Mouse (Mus musculus) embryo, embryonic 10.5 days (tissue): ENCODE data around the gene Plekha4.
"Not testable (repeated sequence)": the region's sequence is repeated elsewhere in the genome, so short reads cannot be mapped to it uniquely, and the experiment has no call there.

ENCODE experiments used
- DNase-seq: peaks from one replicate; pipeline ENCODE4 v3.0.0-alpha.2; 2015; ENCODE audit warnings: low spot score

Gene Plekha4

GRCm38 (mm10) chr7:45525809-45526473 lies at the start of gene Plekha4, which contains the start of gene Ppp1r15a:
Plekha4 (plus strand) TSS chr7:45526330.
Ppp1r15a (minus strand) TSS chr7:45526268.
- peak; percentile 94 for DNase-seq

GRCm38 (mm10) chr7:45476453-45476852 lies 49.7 kb upstream of the Plekha4 start:
- DNase-seq: no peak

GRCm38 (mm10) chr7:45477003-45477402 lies 49.1 kb upstream of the Plekha4 start:
- peak; percentile 81 for DNase-seq

- no peak for DNase-seq
Observed at GRCm38 (mm10) chr7:45478774-45479173, 47.4 kb upstream of the Plekha4 start.

GRCm38 (mm10) chr7:45480310-45480709 lies 45.8 kb upstream of the Plekha4 start:
- not testable (repeated sequence) for DNase-seq

- DNase-seq: peak; percentile 84
Observed at GRCm38 (mm10) chr7:45481374-45481927, 44.7 kb upstream of the Plekha4 start, which contains the start of gene Tulp2. Tulp2 (plus strand) TSS chr7:45481877.

GRCm38 (mm10) chr7:45482166-45482565 lies 44.0 kb upstream of the Plekha4 start:
- no peak for DNase-seq

- DNase-seq: not testable (repeated sequence)
Observed at GRCm38 (mm10) chr7:45484985-45485384, 41.1 kb upstream of the Plekha4 start.

- DNase-seq: no peak
Observed at GRCm38 (mm10) chr7:45486158-45486557, 40.0 kb upstream of the Plekha4 start.

GRCm38 (mm10) chr7:45486761-45487415 lies 39.2 kb upstream of the Plekha4 start, which contains the start of gene Gm45808:
Gm45808 (minus strand) TSS chr7:45486811.
- no peak for DNase-seq

GRCm38 (mm10) chr7:45487861-45488292 lies 38.3 kb upstream of the Plekha4 start:
- peak; percentile 46 for DNase-seq

- DNase-seq: peak; percentile 81
Observed at GRCm38 (mm10) chr7:45488293-45489204, 37.6 kb upstream of the Plekha4 start, which contains the start of gene Dhdh. Dhdh (minus strand) TSS chr7:45488805.

- no peak for DNase-seq
Observed at GRCm38 (mm10) chr7:45489578-45489977, 36.6 kb upstream of the Plekha4 start.

GRCm38 (mm10) chr7:45490822-45491221 lies 35.3 kb upstream of the Plekha4 start:
- peak; percentile 43 for DNase-seq

GRCm38 (mm10) chr7:45491264-45491663 lies 34.9 kb upstream of the Plekha4 start:
- no peak for DNase-seq

- DNase-seq: no peak
Observed at GRCm38 (mm10) chr7:45492225-45492844, 33.8 kb upstream of the Plekha4 start.

- DNase-seq: no peak
Observed at GRCm38 (mm10) chr7:45492951-45493350, 33.2 kb upstream of the Plekha4 start.

- DNase-seq: no peak
Observed at GRCm38 (mm10) chr7:45494548-45494947, 31.6 kb upstream of the Plekha4 start.

GRCm38 (mm10) chr7:45498427-45498826 lies 27.7 kb upstream of the Plekha4 start:
- DNase-seq: no peak

- DNase-seq: no peak
Observed at GRCm38 (mm10) chr7:45507583-45507982, 18.5 kb upstream of the Plekha4 start.

- DNase-seq: no peak
Observed at GRCm38 (mm10) chr7:45508561-45508960, 17.6 kb upstream of the Plekha4 start.
